Mouse (Mus musculus): ENCODE measurements around the gene Ccdc85c. TPM values are rescaled to one million over a fixed set of nuclear protein-coding genes. Genes with fewer than 3 reads are reported as not detected.

Gene Ccdc85c
- polyA plus RNA-seq, 1 experiment from 2014 or later, result 7.5 TPM

- ATAC-seq, result no peak
- Histone ChIP-seq H3K4me3 (ENCODE audit: low read length) (no peak overlapping the region), H3K27ac (ENCODE audit: low read depth, low read length) (no peak overlapping the region), H3K27me3 (replicated peaks; ENCODE audit: control insufficient read depth, insufficient read depth, low read length) (no peaks in the 10 kb centered on the region), H3K9ac (ENCODE audit: low read depth, low read length) (peak overlapping the region; percentile 60), H3K9me3 (ENCODE audit: control insufficient read depth, low read length) (no peaks in the 10 kb centered on the region), H3K36me3 (ENCODE audit: control insufficient read depth, insufficient read depth, low read length) (no peaks in the 10 kb centered on the region), H3K4me2 (ENCODE audit: low read length) (no peak overlapping the region; the same call in 1 of the 2 replicates), H3K4me1 (ENCODE audit: control insufficient read depth, insufficient read depth, low read depth, low read length) (peaks cover 59% of the 10 kb centered on the region)
- WGBS, result 76% methylated on average over 7 of the region's 7 CpGs
Measured at GRCm38 (mm10) chr12:108264918-108265317, 10.3 kb downstream of the Ccdc85c start.

GRCm38 (mm10) chr12:108260950-108261349 lies 14.3 kb downstream of the Ccdc85c start:
- H3K4me1 ChIP-seq (ENCODE audit: control insufficient read depth, insufficient read depth, low read depth, low read length), result peaks cover 53% of the 10 kb centered on the region
- no peaks in the 10 kb centered on the region for H3K36me3 ChIP-seq (ENCODE audit: control insufficient read depth, insufficient read depth, low read length)
- no peak for ATAC-seq
- H3K27ac ChIP-seq (ENCODE audit: low read depth, low read length), result no peak overlapping the region
- no peaks in the 10 kb centered on the region for H3K9me3 ChIP-seq (ENCODE audit: control insufficient read depth, low read length)
- H3K4me3 ChIP-seq (ENCODE audit: low read length), result no peak overlapping the region
- no peak overlapping the region for H3K4me2 ChIP-seq (ENCODE audit: low read length)
- no peak overlapping the region for H3K9ac ChIP-seq (ENCODE audit: low read depth, low read length)
- no peaks in the 10 kb centered on the region for H3K27me3 ChIP-seq (replicated peaks; ENCODE audit: control insufficient read depth, insufficient read depth, low read length)
- 72% methylated on average over 12 of the region's 12 CpGs for WGBS

GRCm38 (mm10) chr12:108259322-108260049 lies 15.7 kb downstream of the Ccdc85c start:
- H3K4me1 ChIP-seq (ENCODE audit: control insufficient read depth, insufficient read depth, low read depth, low read length), result peaks cover 49% of the 10 kb centered on the region
- no peak overlapping the region for H3K4me3 ChIP-seq (ENCODE audit: low read length)
- WGBS, result 68% methylated on average over 24 of the region's 24 CpGs
- H3K9me3 ChIP-seq (ENCODE audit: control insufficient read depth, low read length), result no peaks in the 10 kb centered on the region
- H3K9ac ChIP-seq (ENCODE audit: low read depth, low read length), result no peak overlapping the region
- ATAC-seq, result no peak
- no peak overlapping the region for H3K27ac ChIP-seq (ENCODE audit: low read depth, low read length)
- no peaks in the 10 kb centered on the region for H3K27me3 ChIP-seq (replicated peaks; ENCODE audit: control insufficient read depth, insufficient read depth, low read length)
- H3K36me3 ChIP-seq (ENCODE audit: control insufficient read depth, insufficient read depth, low read length), result no peaks in the 10 kb centered on the region
- H3K4me2 ChIP-seq (ENCODE audit: low read length), result no peak overlapping the region

GRCm38 (mm10) chr12:108256734-108257133 lies 18.5 kb downstream of the Ccdc85c start:
- ATAC-seq, result no peak
- 33% methylated on average over 10 of the region's 10 CpGs for WGBS
- no peaks in the 10 kb centered on the region for H3K9me3 ChIP-seq (ENCODE audit: control insufficient read depth, low read length)
- no peaks in the 10 kb centered on the region for H3K27me3 ChIP-seq (replicated peaks; ENCODE audit: control insufficient read depth, insufficient read depth, low read length)
- H3K27ac ChIP-seq (ENCODE audit: low read depth, low read length), result no peak overlapping the region
- H3K36me3 ChIP-seq (ENCODE audit: control insufficient read depth, insufficient read depth, low read length), result no peaks in the 10 kb centered on the region
- H3K4me1 ChIP-seq (ENCODE audit: control insufficient read depth, insufficient read depth, low read depth, low read length), result peaks cover 41% of the 10 kb centered on the region
- no peak overlapping the region for H3K4me2 ChIP-seq (ENCODE audit: low read length)
- H3K9ac ChIP-seq (ENCODE audit: low read depth, low read length), result no peak overlapping the region; the same call in 1 of the 2 replicates
- H3K4me3 ChIP-seq (ENCODE audit: low read length), result no peak overlapping the region

GRCm38 (mm10) chr12:108255960-108256359 lies 19.3 kb downstream of the Ccdc85c start:
- ATAC-seq, result no peak
- 0 out of 2 replicates have a peak overlapping the region, but pooled peaks have one; percentile 32 for H3K9ac ChIP-seq (ENCODE audit: low read depth, low read length)
- H3K27ac ChIP-seq (ENCODE audit: low read depth, low read length), result no peak overlapping the region
- H3K9me3 ChIP-seq (ENCODE audit: control insufficient read depth, low read length), result no peaks in the 10 kb centered on the region
- 24% methylated on average over 5 of the region's 5 CpGs for WGBS
- H3K27me3 ChIP-seq (replicated peaks; ENCODE audit: control insufficient read depth, insufficient read depth, low read length), result no peaks in the 10 kb centered on the region
- H3K36me3 ChIP-seq (ENCODE audit: control insufficient read depth, insufficient read depth, low read length), result no peaks in the 10 kb centered on the region
- no peak overlapping the region for H3K4me3 ChIP-seq (ENCODE audit: low read length)
- H3K4me2 ChIP-seq (ENCODE audit: low read length), result no peak overlapping the region
- peaks cover 40% of the 10 kb centered on the region for H3K4me1 ChIP-seq (ENCODE audit: control insufficient read depth, insufficient read depth, low read depth, low read length)

GRCm38 (mm10) chr12:108255511-108255919 lies 19.7 kb downstream of the Ccdc85c start:
- H3K9ac ChIP-seq (ENCODE audit: low read depth, low read length), result no peak overlapping the region
- WGBS, result 7% methylated on average over 6 of the region's 8 CpGs

GRCm38 (mm10) chr12:108253042-108253441 lies 22.2 kb downstream of the Ccdc85c start:
- Histone ChIP-seq H3K36me3 (ENCODE audit: control insufficient read depth, insufficient read depth, low read length) (no peaks in the 10 kb centered on the region), H3K4me1 (ENCODE audit: control insufficient read depth, insufficient read depth, low read depth, low read length) (peaks cover 40% of the 10 kb centered on the region), H3K9me3 (ENCODE audit: control insufficient read depth, low read length) (no peaks in the 10 kb centered on the region), H3K27ac (ENCODE audit: low read depth, low read length) (no peak overlapping the region), H3K4me3 (ENCODE audit: low read length) (no peak overlapping the region), H3K27me3 (replicated peaks; ENCODE audit: control insufficient read depth, insufficient read depth, low read length) (no peaks in the 10 kb centered on the region), H3K9ac (ENCODE audit: low read depth, low read length) (no peak overlapping the region), H3K4me2 (ENCODE audit: low read length) (no peak overlapping the region)
- 63% methylated on average over 12 of the region's 12 CpGs for WGBS
- ATAC-seq, result no peak

More at GRCm38 (mm10) chr12:108255511-108255919, 19.7 kb downstream of the Ccdc85c start:
- Histone ChIP-seq H3K4me1 (ENCODE audit: control insufficient read depth, insufficient read depth, low read depth, low read length) (peaks cover 40% of the 10 kb centered on the region), H3K27ac (ENCODE audit: low read depth, low read length) (peak overlapping the region; percentile 55; the same call in 1 of the 2 replicates), H3K27me3 (replicated peaks; ENCODE audit: control insufficient read depth, insufficient read depth, low read length) (no peaks in the 10 kb centered on the region), H3K4me3 (ENCODE audit: low read length) (no peak overlapping the region), H3K9me3 (ENCODE audit: control insufficient read depth, low read length) (no peaks in the 10 kb centered on the region), H3K4me2 (ENCODE audit: low read length) (no peak overlapping the region), H3K36me3 (ENCODE audit: control insufficient read depth, insufficient read depth, low read length) (no peaks in the 10 kb centered on the region)
- ATAC-seq, result peak; percentile 29

GRCm38 (mm10) chr12:108251825-108252542 lies 23.2 kb downstream of the Ccdc85c start:
- Histone ChIP-seq H3K27me3 (replicated peaks; ENCODE audit: control insufficient read depth, insufficient read depth, low read length) (no peaks in the 10 kb centered on the region), H3K36me3 (ENCODE audit: control insufficient read depth, insufficient read depth, low read length) (no peaks in the 10 kb centered on the region), H3K4me3 (ENCODE audit: low read length) (no peak overlapping the region), H3K27ac (ENCODE audit: low read depth, low read length) (no peak overlapping the region), H3K9me3 (ENCODE audit: control insufficient read depth, low read length) (no peaks in the 10 kb centered on the region), H3K9ac (ENCODE audit: low read depth, low read length) (no peak overlapping the region), H3K4me1 (ENCODE audit: control insufficient read depth, insufficient read depth, low read depth, low read length) (peaks cover 37% of the 10 kb centered on the region), H3K4me2 (ENCODE audit: low read length) (no peak overlapping the region)
- no peak for ATAC-seq
- WGBS, result 69% methylated on average over 15 of the region's 15 CpGs

GRCm38 (mm10) chr12:108251034-108251792 lies 24.0 kb downstream of the Ccdc85c start:
- Histone ChIP-seq H3K27ac (ENCODE audit: low read depth, low read length) (no peak overlapping the region), H3K36me3 (ENCODE audit: control insufficient read depth, insufficient read depth, low read length) (no peaks in the 10 kb centered on the region), H3K4me2 (ENCODE audit: low read length) (no peak overlapping the region), H3K9me3 (ENCODE audit: control insufficient read depth, low read length) (no peaks in the 10 kb centered on the region), H3K4me3 (ENCODE audit: low read length) (no peak overlapping the region), H3K4me1 (ENCODE audit: control insufficient read depth, insufficient read depth, low read depth, low read length) (peaks cover 31% of the 10 kb centered on the region), H3K9ac (ENCODE audit: low read depth, low read length) (no peak overlapping the region), H3K27me3 (replicated peaks; ENCODE audit: control insufficient read depth, insufficient read depth, low read length) (no peaks in the 10 kb centered on the region)
- ATAC-seq, result no peak
- WGBS, result 82% methylated on average over 31 of the region's 31 CpGs
